Mouse (Mus musculus) C2C12 (cell line): Measurements from ENCODE around the gene Gid4.

ENCODE experiments used
- CEBPB ChIP-seq: IDR thresholded peaks from one replicate; pipeline ENCODE4 v1.6.1; 2011; ENCODE audit warnings: low read depth, mild to moderate bottlenecking, control low read depth, moderate library complexity
- CTCF ChIP-seq: IDR thresholded peaks from one replicate; pipeline ENCODE4 v1.5.1; 2011; ENCODE audit not compliant: control insufficient read depth, insufficient read depth, insufficient read length
- FOSL1 ChIP-seq: IDR thresholded peaks from one replicate; pipeline ENCODE4 v1.8.0; 2011; ENCODE audit warnings: mild to moderate bottlenecking, low read length; ENCODE audit not compliant: poor library complexity, insufficient read depth, severe bottlenecking
- MAX ChIP-seq: IDR thresholded peaks from one replicate; pipeline ENCODE4 v1.6.1; 2011; ENCODE audit warnings: mild to moderate bottlenecking, control low read depth
- MYOD1 ChIP-seq: IDR thresholded peaks from one replicate; pipeline ENCODE4 v1.6.1; 2011; ENCODE audit warnings: low read depth; ENCODE audit not compliant: control insufficient read depth, insufficient read length
- MYOG ChIP-seq: IDR thresholded peaks from one replicate; pipeline ENCODE4 v1.6.1; 2011; ENCODE audit not compliant: control insufficient read depth, insufficient read length; ENCODE audit errors: extremely low read depth
- USF1 ChIP-seq: IDR thresholded peaks from one replicate; pipeline ENCODE4 v1.6.1; 2011; ENCODE audit warnings: low read depth, mild to moderate bottlenecking, control low read depth, moderate library complexity

- no peak for TF ChIP-seq CTCF
- no peak for TF ChIP-seq CEBPB
- no peak for TF ChIP-seq MYOD1
- TF ChIP-seq USF1: no peak
- no peak for TF ChIP-seq MAX
- no peak for TF ChIP-seq MYOG
- no peak for TF ChIP-seq FOSL1
Measured at GRCm38 (mm10) chr11:60435133-60435532, 18.2 kb downstream of the Gid4 start.
